Mouse (Mus musculus): ENCODE results near the gene Zc3h14. TPM values are rescaled to one million over a fixed set of nuclear protein-coding genes. Genes with fewer than 3 reads are reported as not detected.

Zc3h14 gene
- 90.7 and 130 TPM in 2 replicates for total RNA-seq (2021)
- long read RNA-seq, transcript Zc3h14-204 (17 exons, 3,514 nt), result major isoform, 76 of 163 reads
- long read RNA-seq, transcript Zc3h14-202 (14 exons, 3,046 nt), result minor isoform, 7 of 163 reads
- long read RNA-seq, transcript Zc3h14-203 (15 exons, 3,146 nt), result minor isoform, 36 of 163 reads
- long read RNA-seq, partial matches to known transcripts, result 13 of 163 reads
- long read RNA-seq, other reads (novel, unspliced or antisense), result 30 of 163 reads

DNA sequence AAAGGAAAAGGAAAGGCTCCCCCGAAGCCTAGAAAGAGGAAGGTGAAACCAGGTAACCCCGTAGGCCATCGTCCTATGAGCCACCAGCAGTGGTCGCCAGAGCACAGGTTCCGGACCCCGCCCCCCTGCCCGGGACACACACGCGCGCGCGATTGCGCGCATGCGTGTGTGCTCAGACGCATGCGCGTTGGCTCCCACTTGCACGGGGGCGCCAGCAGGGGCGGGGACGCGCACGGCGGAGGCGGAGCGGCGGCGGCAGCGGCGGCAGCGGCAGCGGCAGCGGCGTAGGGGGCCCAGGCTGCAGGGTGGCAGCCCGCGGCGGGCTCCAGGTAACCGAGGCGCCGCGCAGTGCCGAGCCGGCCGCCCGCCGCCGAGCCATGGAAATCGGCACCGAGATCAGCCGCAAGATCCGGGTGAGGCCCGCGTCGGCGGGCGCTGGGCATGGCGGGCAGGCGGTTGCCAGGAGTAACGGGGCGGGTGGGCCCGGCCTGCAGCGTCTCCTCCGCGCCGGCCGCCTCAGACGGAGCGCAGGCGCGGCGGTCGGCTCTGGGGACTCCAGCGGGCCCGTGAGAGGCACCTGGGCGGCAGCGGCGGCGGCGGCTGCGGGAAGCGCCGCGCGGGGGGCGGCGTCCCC is at the start of gene Zc3h14:
Gene Zc3h14, plus strand, starts transcription at position 219 of the 634 bp plus-strand sequence.
- DNase-seq, result peak; percentile 95

GRCm38 (mm10) chr12:98697202-98697601 is 49.6 kb upstream of the Zc3h14 start:
- DNase-seq, result no peak

DNA sequence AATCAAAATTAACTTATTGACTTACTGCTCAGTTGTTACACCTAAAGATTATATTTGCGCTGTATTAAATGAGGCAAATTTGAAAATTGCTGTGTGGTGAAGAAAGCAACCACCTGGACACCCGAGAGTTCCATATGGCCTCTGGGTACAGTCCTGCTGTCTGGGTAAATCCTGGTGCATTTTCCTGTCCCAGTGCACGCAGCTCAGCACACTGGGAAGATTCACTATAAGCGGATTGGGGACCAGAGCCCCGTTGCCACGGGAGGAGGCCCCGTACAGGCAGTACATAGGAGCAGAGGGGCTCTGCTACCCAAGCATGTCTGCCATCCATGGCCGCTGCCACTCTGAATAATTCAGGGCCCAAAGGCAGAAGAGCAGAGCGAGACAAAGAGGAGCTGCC is 45.2 kb upstream of the Zc3h14 start:
- DNase-seq, result no peak

- no peak for DNase-seq
Observed at GRCm38 (mm10) chr12:98703554-98703953, 43.2 kb upstream of the Zc3h14 start.

DNA sequence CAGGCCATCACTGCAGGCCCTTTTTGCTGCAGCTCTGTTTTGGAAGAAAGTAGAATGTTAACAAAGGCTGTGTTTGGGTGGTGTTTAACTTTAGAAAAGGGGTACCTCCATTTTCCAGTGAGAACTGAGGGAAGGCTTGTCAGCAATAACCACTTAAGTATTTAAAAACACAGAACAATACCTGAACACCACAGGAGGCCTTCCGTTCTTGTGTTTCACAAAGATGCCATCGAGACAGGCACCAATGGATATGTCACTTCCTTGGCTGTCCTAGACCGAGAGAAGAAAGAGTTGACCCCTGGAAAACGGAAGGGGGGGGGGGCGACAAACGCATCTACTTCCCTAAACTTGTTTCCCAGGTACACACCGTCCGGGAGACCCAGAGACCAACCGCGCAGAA is 42.8 kb upstream of the Zc3h14 start:
- DNase-seq, result no peak

- DNase-seq, result no peak
Observed at GRCm38 (mm10) chr12:98712819-98713218, 33.9 kb upstream of the Zc3h14 start.

GRCm38 (mm10) chr12:98713621-98714103 is 33.1 kb upstream of the Zc3h14 start:
- no peak for DNase-seq

DNA sequence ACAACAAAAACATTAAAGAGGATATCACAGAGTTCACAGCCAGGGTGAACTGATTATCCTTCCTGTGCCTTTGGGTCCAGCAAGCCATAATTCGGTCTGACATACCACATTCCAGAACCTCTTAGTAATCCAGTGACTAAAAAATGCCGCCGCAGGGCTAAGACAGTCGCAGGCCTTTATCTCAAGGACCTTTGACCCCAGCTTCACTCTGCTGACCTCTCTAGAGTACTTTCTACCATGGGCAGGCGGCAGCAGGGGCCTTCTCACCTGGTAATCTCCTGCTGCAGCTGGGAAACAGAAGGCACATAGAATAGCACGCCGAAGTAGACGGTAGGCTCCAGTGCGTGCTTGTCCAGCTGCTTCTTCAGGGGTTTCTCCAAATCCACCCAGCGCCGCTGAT is 32.0 kb upstream of the Zc3h14 start:
- DNase-seq, result peak; percentile 14

GRCm38 (mm10) chr12:98716142-98716541 is 30.6 kb upstream of the Zc3h14 start:
- DNase-seq, result no peak

- DNase-seq, result no peak
Observed at GRCm38 (mm10) chr12:98720628-98721027, 26.1 kb upstream of the Zc3h14 start.

GRCm38 (mm10) chr12:98721030-98721429 is 25.7 kb upstream of the Zc3h14 start:
- DNase-seq, result no peak

GRCm38 (mm10) chr12:98724224-98724623 is 22.5 kb upstream of the Zc3h14 start:
- DNase-seq, result no peak

GRCm38 (mm10) chr12:98724976-98725375 is 21.8 kb upstream of the Zc3h14 start:
- DNase-seq, result no peak

GRCm38 (mm10) chr12:98726078-98726477 is 20.7 kb upstream of the Zc3h14 start:
- DNase-seq, result no peak

DNA sequence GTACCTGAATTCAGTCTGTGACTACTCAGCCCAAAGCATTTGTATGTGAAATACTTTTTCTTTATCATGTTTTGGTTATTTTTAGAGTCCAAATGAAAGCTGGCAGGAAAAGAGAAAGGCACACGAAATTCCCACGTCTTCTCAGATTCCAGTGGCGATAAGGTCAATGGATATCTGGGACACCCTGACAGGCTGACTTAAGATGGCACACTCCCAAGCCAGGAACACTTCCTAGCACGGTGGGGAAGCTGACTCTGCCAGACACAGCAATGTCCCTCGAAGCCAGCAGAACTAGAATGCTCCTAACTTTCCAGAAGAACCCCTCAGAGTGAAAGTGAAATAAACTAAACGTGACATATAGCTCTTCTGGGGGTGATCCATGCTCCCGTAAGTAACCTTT is 19.6 kb upstream of the Zc3h14 start:
- DNase-seq, result no peak

DNA sequence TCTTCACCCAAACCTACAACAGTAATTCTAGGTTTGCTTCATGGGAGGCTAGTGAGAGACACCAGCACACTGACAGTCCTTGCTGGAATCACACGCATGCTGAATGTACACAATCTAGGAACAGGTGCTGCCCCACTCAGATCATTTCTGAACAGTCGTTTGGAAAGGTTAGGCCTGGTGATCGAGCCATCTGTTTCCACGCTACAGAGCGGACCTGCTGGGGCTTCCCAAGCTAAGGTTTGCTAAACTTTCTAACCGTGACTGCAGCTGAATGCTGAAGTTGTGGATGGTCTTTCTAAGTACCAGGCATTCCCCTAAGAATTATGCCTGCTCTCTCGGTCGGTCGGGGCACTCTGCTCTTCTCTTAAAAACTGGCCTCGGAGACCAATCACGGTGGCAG is 16.1 kb upstream of the Zc3h14 start:
- DNase-seq, result no peak

DNA sequence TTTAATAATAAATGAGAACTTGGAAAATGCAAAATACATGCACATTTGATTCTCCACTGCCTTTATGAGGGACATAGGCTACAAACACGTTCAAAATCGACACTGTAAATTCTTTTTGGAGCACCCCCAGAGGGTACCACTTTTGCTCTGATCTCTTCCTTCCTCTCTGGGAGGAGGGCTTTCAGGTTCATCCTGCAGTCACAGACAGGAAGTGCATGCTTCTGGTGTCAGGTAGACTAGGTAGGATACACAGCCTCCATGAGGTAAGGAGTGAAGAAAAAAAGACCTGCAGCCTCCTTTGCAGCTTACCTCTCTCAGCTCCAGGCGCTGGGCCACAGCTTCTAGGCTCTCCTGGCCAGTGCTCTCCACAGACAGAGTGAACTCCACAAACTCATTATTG is 13.6 kb upstream of the Zc3h14 start:
- no peak for DNase-seq

DNA sequence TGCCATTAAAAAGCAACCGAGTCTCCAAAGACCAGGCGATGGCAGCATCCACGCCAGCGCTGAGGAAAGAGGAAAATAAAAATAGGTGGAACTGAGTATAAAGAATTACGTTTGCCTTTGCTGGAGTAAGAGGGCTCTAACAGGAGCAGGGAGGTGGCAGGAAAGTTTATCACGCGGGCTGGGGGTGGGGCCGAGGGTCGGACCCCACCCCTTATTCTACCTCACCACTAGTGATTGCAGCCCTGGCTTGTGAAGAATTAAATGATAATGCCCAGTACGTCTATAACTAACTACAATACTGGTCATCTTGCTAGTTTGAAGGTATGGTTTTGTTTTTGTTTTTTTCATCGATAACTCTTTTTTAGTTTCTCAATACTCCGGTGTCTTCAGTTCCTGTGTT is 13.0 kb upstream of the Zc3h14 start:
- no peak for DNase-seq

GRCm38 (mm10) chr12:98734246-98734879 is 12.4 kb upstream of the Zc3h14 start:
- peak; percentile 88 for DNase-seq

DNA sequence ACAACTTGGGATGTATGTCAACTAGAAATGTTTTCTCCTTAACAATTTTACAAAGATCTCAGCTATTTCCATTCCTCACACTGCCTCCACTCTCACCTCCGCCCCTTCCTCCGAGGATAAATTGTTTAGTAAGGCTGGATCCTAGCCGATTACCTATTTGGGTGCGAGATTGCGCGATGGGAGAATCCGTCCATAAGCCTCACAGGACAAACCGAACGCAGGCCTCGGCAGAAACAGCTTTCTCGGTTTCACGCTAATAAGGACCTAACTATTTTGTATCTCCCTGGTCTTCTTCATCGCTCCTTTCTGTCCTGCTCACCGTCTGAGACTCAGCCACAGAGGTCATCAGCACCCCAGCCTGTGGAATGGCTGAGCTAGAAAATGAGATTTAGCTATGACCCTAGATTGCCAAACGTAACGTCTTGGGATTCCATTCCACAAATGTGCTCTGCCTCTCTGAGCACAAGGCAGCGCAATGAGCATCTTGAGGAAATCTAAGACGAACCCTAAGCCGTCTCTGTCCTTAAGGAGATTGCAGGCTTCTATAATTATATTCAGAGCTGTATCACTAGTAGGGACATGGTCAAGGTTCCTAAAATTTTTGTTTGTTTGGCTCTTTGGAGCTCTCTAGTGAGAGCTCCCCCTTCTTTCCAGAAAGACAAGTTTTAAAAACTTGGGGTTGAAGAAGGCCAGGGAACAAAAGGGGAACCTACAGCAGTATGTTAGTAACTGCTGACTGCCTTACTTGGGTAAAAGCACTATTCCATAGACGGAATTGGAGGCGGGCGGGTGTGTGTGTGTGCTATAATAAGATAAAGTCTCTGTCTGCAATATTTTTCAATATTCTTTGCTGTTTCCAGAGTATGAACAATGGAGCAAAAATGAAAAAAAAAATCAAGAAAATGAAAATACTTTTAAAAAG is 11.6 kb upstream of the Zc3h14 start:
- no peak for DNase-seq

DNA sequence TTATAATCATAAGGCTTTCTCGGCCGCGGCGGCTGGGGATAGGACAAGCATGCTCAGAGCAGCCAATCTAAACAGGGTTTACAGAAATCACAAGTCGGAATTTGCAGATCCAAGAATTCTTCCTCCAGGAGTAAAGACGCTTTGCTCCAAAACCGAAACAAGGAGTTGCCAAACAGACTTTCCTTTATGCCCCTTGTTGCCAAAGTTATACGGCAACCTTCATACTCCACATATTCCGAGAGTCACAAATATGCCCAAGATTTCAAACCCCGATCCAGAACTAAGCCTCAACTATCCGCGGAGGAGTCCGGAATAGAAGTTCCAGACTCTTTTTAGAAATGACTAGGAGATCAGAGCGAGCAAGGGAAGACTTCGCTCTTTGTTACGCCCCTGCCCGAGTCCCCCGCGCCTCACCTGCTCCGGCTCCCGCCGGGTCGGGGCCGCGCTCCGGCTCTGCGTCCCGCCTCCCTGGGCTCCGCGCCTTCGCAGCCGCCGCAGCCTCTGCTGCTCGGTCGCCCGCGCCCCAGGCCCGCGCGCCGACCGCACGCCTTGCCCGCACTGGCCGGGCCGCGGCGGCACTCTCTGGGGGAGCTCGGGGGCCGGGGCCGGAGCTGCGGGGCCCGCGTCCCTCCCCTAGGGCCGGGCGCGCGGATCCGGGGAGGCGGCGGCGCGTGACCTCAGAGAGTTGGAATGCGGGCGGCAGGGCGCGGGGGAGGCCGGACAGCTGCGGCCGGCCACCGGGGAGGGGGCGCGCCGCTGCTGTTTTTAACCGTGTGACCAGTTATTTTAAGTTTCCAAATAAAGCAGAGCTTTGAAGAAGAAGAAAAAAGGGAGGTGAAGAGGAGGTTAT is 9.6 kb upstream of the Zc3h14 start, which contains the start of gene Ptpn21:
Gene Ptpn21, minus strand, starts transcription at position 455 of the 850 bp plus-strand sequence.
- DNase-seq, result peak; percentile 87
